Mouse (Mus musculus): ENCODE measurements around the gene Scgb1b30. TPM values are rescaled to one million over a fixed set of nuclear protein-coding genes. Genes with fewer than 3 reads are reported as not detected.

Gene Scgb1b30
- total RNA-seq, 2 experiments from 2014 or later: not detected

Other genes starting within 250 kb of the Scgb1b30 start
- not detected for gene Scgb2b26, start 150.4 kb upstream of the Scgb1b30 start, total RNA-seq (2021)
- not detected for gene Scgb2b27, start 81.5 kb upstream of the Scgb1b30 start, total RNA-seq (2021)
- not detected for gene Scgb1b27, start 73.9 kb upstream of the Scgb1b30 start, total RNA-seq (2021)
- gene Wtip, start 37.8 kb downstream of the Scgb1b30 start, total RNA-seq (2021): 10 to 100 TPM; 25.3 to 30.2 TPM
- gene Uba2, start 74.2 kb downstream of the Scgb1b30 start, total RNA-seq (2021): 10 to 100 TPM; 77.6 to 77.7 TPM
- gene Pdcd2l, start 101.2 kb downstream of the Scgb1b30 start, total RNA-seq (2021): 10 to 100 TPM; 23.2 TPM
- 100 to 1,000 TPM; 373 to 446 TPM for gene Gpi1, start 134.9 kb downstream of the Scgb1b30 start, total RNA-seq (2021)
- gene Gm6096, start 155.6 kb downstream of the Scgb1b30 start, total RNA-seq (2021): not detected
- 100 to 1,000 TPM in 1 of 2 experiments, 10 to 100 TPM in 1; 89.4 to 114 TPM for gene 4931406P16Rik, start 218.1 kb downstream of the Scgb1b30 start, total RNA-seq (2021)